Mouse (Mus musculus): ENCODE data around the gene Usp54. TPM values are rescaled to one million over a fixed set of nuclear protein-coding genes. Genes with fewer than 3 reads are reported as not detected.

The Usp54 gene
- total and polyA plus RNA-seq, 3 experiments: 5.3 to 11.7 (median 5.4) TPM

- dilution Hi-C loops (cut with MboI; ENCODE audit: extremely low pct_ligation_motif_present, extremely low pct_unique_long_range_greater_than_20kb, low sequenced_read_pairs) (no loop called here), in situ Hi-C loops (cut with MboI; ENCODE audit: low pct_ligation_motif_present, low pct_unique_long_range_greater_than_20kb, low sequenced_read_pairs) (no loop called here)
- Histone ChIP-seq H3K9me3 (replicated peaks; ENCODE audit: low read length) (no peaks in the 10 kb centered on the region), H3K79me2 (replicated peaks; ENCODE audit: control insufficient read depth, extremely low read depth, insufficient read depth, poor library complexity, severe bottlenecking) (no peaks in the 10 kb centered on the region), H3K36me3 (replicated peaks in 1 of 2; ENCODE audit: control insufficient read depth in 1 of 2, insufficient read depth in 1 of 2, low read length in 1 of 2) (no peaks in the 10 kb centered on the region), H3K27me3 (replicated peaks) (no peaks in the 10 kb centered on the region), H3K4me1 (ENCODE audit: control insufficient read depth in 1 of 2, insufficient read depth in 2 of 2) (peaks cover 2 to 24% of the 10 kb centered on the region in 2 experiments; a peak in 3 of 4 replicates), H3K27ac (ENCODE audit: insufficient read depth, low read depth) (no peak overlapping the region), H3K4me2 (ENCODE audit: insufficient read depth, low read depth, poor library complexity, severe bottlenecking) (no peak overlapping the region), H3K9ac (ENCODE audit: insufficient read depth, low read depth) (no peak overlapping the region), H3K4me3 (replicated peaks in 1 of 3; ENCODE audit: low read depth in 2 of 3, low read length in 2 of 3, poor library complexity in 1 of 3) (no peak overlapping the region)
- TF ChIP-seq IRF4 (IDR thresholded peaks at IDR 0.05; ENCODE audit: low read depth, low read length): no peak
- no peak for TF ChIP-seq MAFK (IDR thresholded peaks at IDR 0.05; ENCODE audit: insufficient replicate concordance, low read length)
- TF ChIP-seq CHD2 (IDR thresholded peaks at IDR 0.05; ENCODE audit: low read length): no peak
- TF ChIP-seq CTCF (conservative IDR thresholded peaks at IDR 0.05 in 1 of 2, IDR thresholded peaks at IDR 0.05 in 1 of 2; ENCODE audit: low read depth in 2 of 2, low read length in 2 of 2): no peak
- TF ChIP-seq POLR2AphosphoS2 (IDR thresholded peaks at IDR 0.05; ENCODE audit: low read depth, low read length): no peak
- no peak for TF ChIP-seq SIN3A (IDR thresholded peaks at IDR 0.05; ENCODE audit: low read length)
- no peak for TF ChIP-seq SMC3 (IDR thresholded peaks at IDR 0.05; ENCODE audit: low read depth, low read length)
- no peak for TF ChIP-seq JUN (IDR thresholded peaks at IDR 0.05; ENCODE audit: insufficient read depth, low read depth, low read length)
- no peak for TF ChIP-seq MXI1 (IDR thresholded peaks at IDR 0.05; ENCODE audit: low read depth, low read length)
- TF ChIP-seq ZC3H11A (IDR thresholded peaks at IDR 0.05; ENCODE audit: low read depth, low read length): no peak
- no peak for TF ChIP-seq PAX5 (IDR thresholded peaks at IDR 0.05; ENCODE audit: low read length)
- TF ChIP-seq MEF2A (IDR thresholded peaks at IDR 0.05; ENCODE audit: borderline replicate concordance, low read depth, low read length): no peak
- no peak for TF ChIP-seq MAZ (IDR thresholded peaks at IDR 0.05; ENCODE audit: low read depth, low read length)
- no peak for TF ChIP-seq KAT2A (IDR thresholded peaks at IDR 0.05; ENCODE audit: insufficient replicate concordance, low read length)
- no peak for TF ChIP-seq NELFE (IDR thresholded peaks at IDR 0.05; ENCODE audit: low read depth, low read length)
- TF ChIP-seq JUND (conservative IDR thresholded peaks at IDR 0.05; ENCODE audit: low read depth, low read length): no peak
- TF ChIP-seq TBP (conservative IDR thresholded peaks at IDR 0.05; ENCODE audit: low read depth, low read length): no peak
- TF ChIP-seq RAD21 (IDR thresholded peaks at IDR 0.05; ENCODE audit: low read depth, low read length): no peak
- no peak for TF ChIP-seq ETS1 (conservative IDR thresholded peaks at IDR 0.05; ENCODE audit: low read depth, low read length)
- DNase-seq (ENCODE audit: extremely low read depth): no peak
These were observed 10.9 kb upstream of the Usp54 start for GRCm38 (mm10) chr14:20651722-20652256.

GRCm38 (mm10) chr14:20651000-20651399 lies 10.1 kb upstream of the Usp54 start:
- no peaks in the 10 kb centered on the region for H3K9me3 ChIP-seq (replicated peaks; ENCODE audit: low read length)
- no peak for TF ChIP-seq ZKSCAN1 (IDR thresholded peaks at IDR 0.05; ENCODE audit: borderline replicate concordance, low read depth, low read length)
- no peak overlapping the region for H3K27ac ChIP-seq (ENCODE audit: insufficient read depth, low read depth)
- H3K4me3 ChIP-seq (replicated peaks in 1 of 3; ENCODE audit: low read depth in 2 of 3, low read length in 2 of 3, poor library complexity in 1 of 3): no peak overlapping the region
- no peak overlapping the region for H3K4me2 ChIP-seq (ENCODE audit: insufficient read depth, low read depth, poor library complexity, severe bottlenecking)
- in situ Hi-C loops (cut with MboI; ENCODE audit: low pct_ligation_motif_present, low pct_unique_long_range_greater_than_20kb, low sequenced_read_pairs) (no loop called here), dilution Hi-C loops (cut with MboI; ENCODE audit: extremely low pct_ligation_motif_present, extremely low pct_unique_long_range_greater_than_20kb, low sequenced_read_pairs) (no loop called here)
- H3K36me3 ChIP-seq (replicated peaks in 1 of 2; ENCODE audit: control insufficient read depth in 1 of 2, insufficient read depth in 1 of 2, low read length in 1 of 2): no peaks in the 10 kb centered on the region
- no peaks in the 10 kb centered on the region for H3K27me3 ChIP-seq (replicated peaks)
- peaks cover 2 to 16% of the 10 kb centered on the region in 2 experiments; a peak in 3 of 4 replicates for H3K4me1 ChIP-seq (ENCODE audit: control insufficient read depth in 1 of 2, insufficient read depth in 2 of 2)
- DNase-seq (ENCODE audit: extremely low read depth): no peak
- no peak overlapping the region for H3K9ac ChIP-seq (ENCODE audit: insufficient read depth, low read depth)
- no peaks in the 10 kb centered on the region for H3K79me2 ChIP-seq (replicated peaks; ENCODE audit: control insufficient read depth, extremely low read depth, insufficient read depth, poor library complexity, severe bottlenecking)

Measured in CH12.LX (cell line).